Mouse (Mus musculus): ENCODE measurements around the gene Lmtk2.

Lmtk2 gene

GRCm38 (mm10) chr5:144165756-144166155 lies 65.5 kb downstream of the Lmtk2 start:
- TF ChIP-seq POU5F1 (IDR thresholded peaks at IDR 0.05; ENCODE audit: borderline replicate concordance, low read length) (no peak), CTCF (conservative IDR thresholded peaks at IDR 0.05; ENCODE audit: low read length) (no peak), NANOG (IDR thresholded peaks at IDR 0.05; ENCODE audit: borderline replicate concordance, low read length) (no peak)
- no peaks in the 10 kb centered on the region for H3K9me3 ChIP-seq (ENCODE audit: low read length)
- H3K36me3 ChIP-seq (ENCODE audit: insufficient read depth, low read length): peaks cover 83% of the 10 kb centered on the region
- no peaks in the 10 kb centered on the region for H3K27me3 ChIP-seq (ENCODE audit: insufficient read depth, low read length)
- no peak overlapping the region for H3K4me3 ChIP-seq (replicated peaks; ENCODE audit: low read length)
- H3K4me1 ChIP-seq (replicated peaks; ENCODE audit: low read depth, low read length): peaks cover 27% of the 10 kb centered on the region

DNA sequence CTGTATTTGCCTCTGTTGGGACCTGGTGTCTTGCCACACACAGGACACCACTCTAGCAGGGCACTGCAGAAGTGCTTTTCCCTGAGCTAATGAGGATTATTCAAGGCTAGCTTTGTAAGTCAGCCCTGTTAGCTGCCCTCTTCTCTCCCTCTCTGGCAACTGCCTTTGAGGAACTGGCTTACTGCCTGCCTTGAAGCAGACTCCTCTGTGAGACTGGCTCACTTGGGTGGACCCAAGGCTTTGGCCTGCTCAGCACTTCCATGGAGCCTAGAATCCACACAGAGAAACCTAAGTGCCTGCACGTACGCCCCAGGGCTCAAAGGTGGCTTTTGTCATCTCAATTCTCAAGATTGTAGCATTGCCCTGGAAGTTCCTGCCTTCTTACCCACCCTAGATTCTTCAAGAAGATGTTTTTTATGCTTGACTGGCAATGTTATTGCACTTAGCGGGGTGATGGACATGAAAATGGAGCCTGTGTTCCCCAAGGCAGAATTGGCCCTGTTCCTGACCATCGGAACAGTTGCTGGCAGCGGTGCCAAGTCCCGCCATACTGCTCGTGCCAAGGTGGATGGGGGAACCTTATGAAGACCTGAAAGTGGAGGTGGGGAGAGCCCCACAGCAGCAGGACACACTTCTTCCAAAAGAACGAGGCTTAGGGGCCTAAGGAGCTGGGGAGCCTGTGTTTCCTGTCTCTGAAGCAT lies 69.2 kb downstream of the Lmtk2 start:
- Histone ChIP-seq H3K36me3 (ENCODE audit: insufficient read depth, low read length) (peaks cover 86% of the 10 kb centered on the region), H3K4me3 (replicated peaks; ENCODE audit: low read length) (no peak overlapping the region), H3K27me3 (ENCODE audit: insufficient read depth, low read length) (no peaks in the 10 kb centered on the region), H3K4me1 (replicated peaks; ENCODE audit: low read depth, low read length) (peaks cover 1% of the 10 kb centered on the region; the same call in 1 of the 2 replicates), H3K9me3 (ENCODE audit: low read length) (no peaks in the 10 kb centered on the region)
- TF ChIP-seq CTCF (conservative IDR thresholded peaks at IDR 0.05; ENCODE audit: low read length) (no peak), POU5F1 (IDR thresholded peaks at IDR 0.05; ENCODE audit: borderline replicate concordance, low read length) (no peak), NANOG (IDR thresholded peaks at IDR 0.05; ENCODE audit: borderline replicate concordance, low read length) (no peak)

GRCm38 (mm10) chr5:144173648-144174047 lies 73.4 kb downstream of the Lmtk2 start:
- TF ChIP-seq POU5F1 (IDR thresholded peaks at IDR 0.05; ENCODE audit: borderline replicate concordance, low read length) (no peak), CTCF (conservative IDR thresholded peaks at IDR 0.05; ENCODE audit: low read length) (no peak), NANOG (IDR thresholded peaks at IDR 0.05; ENCODE audit: borderline replicate concordance, low read length) (no peak)
- no peaks in the 10 kb centered on the region for H3K27me3 ChIP-seq (ENCODE audit: insufficient read depth, low read length)
- no peaks in the 10 kb centered on the region for H3K9me3 ChIP-seq (ENCODE audit: low read length)
- H3K4me1 ChIP-seq (replicated peaks; ENCODE audit: low read depth, low read length): peaks cover 12% of the 10 kb centered on the region
- H3K36me3 ChIP-seq (ENCODE audit: insufficient read depth, low read length): peaks cover 96% of the 10 kb centered on the region
- H3K4me3 ChIP-seq (replicated peaks; ENCODE audit: low read length): no peak overlapping the region

- Histone ChIP-seq H3K36me3 (ENCODE audit: insufficient read depth, low read length) (peaks cover 84% of the 10 kb centered on the region), H3K4me1 (replicated peaks; ENCODE audit: low read depth, low read length) (peaks cover 53% of the 10 kb centered on the region), H3K4me3 (replicated peaks; ENCODE audit: low read length) (no peak overlapping the region), H3K9me3 (ENCODE audit: low read length) (no peaks in the 10 kb centered on the region), H3K27me3 (ENCODE audit: insufficient read depth, low read length) (no peaks in the 10 kb centered on the region)
- no peak for TF ChIP-seq NANOG (IDR thresholded peaks at IDR 0.05; ENCODE audit: borderline replicate concordance, low read length)
- no peak for TF ChIP-seq CTCF (conservative IDR thresholded peaks at IDR 0.05; ENCODE audit: low read length)
- TF ChIP-seq POU5F1 (IDR thresholded peaks at IDR 0.05; ENCODE audit: borderline replicate concordance, low read length): no peak
Observed at GRCm38 (mm10) chr5:144178216-144178615, 78.0 kb downstream of the Lmtk2 start.

GRCm38 (mm10) chr5:144181249-144181648 lies 81.0 kb downstream of the Lmtk2 start:
- H3K36me3 ChIP-seq (ENCODE audit: insufficient read depth, low read length): peaks cover 80% of the 10 kb centered on the region
- TF ChIP-seq NANOG (IDR thresholded peaks at IDR 0.05; ENCODE audit: borderline replicate concordance, low read length) (no peak), CTCF (conservative IDR thresholded peaks at IDR 0.05; ENCODE audit: low read length) (no peak), POU5F1 (IDR thresholded peaks at IDR 0.05; ENCODE audit: borderline replicate concordance, low read length) (no peak)
- H3K4me3 ChIP-seq (replicated peaks; ENCODE audit: low read length): no peak overlapping the region
- no peaks in the 10 kb centered on the region for H3K9me3 ChIP-seq (ENCODE audit: low read length)
- H3K4me1 ChIP-seq (replicated peaks; ENCODE audit: low read depth, low read length): peaks cover 82% of the 10 kb centered on the region
- H3K27me3 ChIP-seq (ENCODE audit: insufficient read depth, low read length): no peaks in the 10 kb centered on the region

- TF ChIP-seq CTCF (conservative IDR thresholded peaks at IDR 0.05; ENCODE audit: low read length) (no peak), NANOG (IDR thresholded peaks at IDR 0.05; ENCODE audit: borderline replicate concordance, low read length) (no peak), POU5F1 (IDR thresholded peaks at IDR 0.05; ENCODE audit: borderline replicate concordance, low read length) (no peak)
- Histone ChIP-seq H3K9me3 (ENCODE audit: low read length) (no peaks in the 10 kb centered on the region), H3K27me3 (ENCODE audit: insufficient read depth, low read length) (no peaks in the 10 kb centered on the region), H3K4me1 (replicated peaks; ENCODE audit: low read depth, low read length) (peaks cover 83% of the 10 kb centered on the region), H3K36me3 (ENCODE audit: insufficient read depth, low read length) (peaks cover 78% of the 10 kb centered on the region), H3K4me3 (replicated peaks; ENCODE audit: low read length) (peak overlapping the region; percentile 57)
Observed at GRCm38 (mm10) chr5:144182542-144183247, 82.5 kb downstream of the Lmtk2 start.

GRCm38 (mm10) chr5:144183248-144183559 lies 83.0 kb downstream of the Lmtk2 start:
- Histone ChIP-seq H3K4me1 (replicated peaks; ENCODE audit: low read depth, low read length) (peaks cover 80% of the 10 kb centered on the region), H3K36me3 (ENCODE audit: insufficient read depth, low read length) (peaks cover 76% of the 10 kb centered on the region), H3K4me3 (replicated peaks; ENCODE audit: low read length) (peak overlapping the region; percentile 57), H3K9me3 (ENCODE audit: low read length) (no peaks in the 10 kb centered on the region), H3K27me3 (ENCODE audit: insufficient read depth, low read length) (no peaks in the 10 kb centered on the region)
- TF ChIP-seq POU5F1 (IDR thresholded peaks at IDR 0.05; ENCODE audit: borderline replicate concordance, low read length) (no peak), NANOG (IDR thresholded peaks at IDR 0.05; ENCODE audit: borderline replicate concordance, low read length) (no peak), CTCF (conservative IDR thresholded peaks at IDR 0.05; ENCODE audit: low read length) (no peak)

DNA sequence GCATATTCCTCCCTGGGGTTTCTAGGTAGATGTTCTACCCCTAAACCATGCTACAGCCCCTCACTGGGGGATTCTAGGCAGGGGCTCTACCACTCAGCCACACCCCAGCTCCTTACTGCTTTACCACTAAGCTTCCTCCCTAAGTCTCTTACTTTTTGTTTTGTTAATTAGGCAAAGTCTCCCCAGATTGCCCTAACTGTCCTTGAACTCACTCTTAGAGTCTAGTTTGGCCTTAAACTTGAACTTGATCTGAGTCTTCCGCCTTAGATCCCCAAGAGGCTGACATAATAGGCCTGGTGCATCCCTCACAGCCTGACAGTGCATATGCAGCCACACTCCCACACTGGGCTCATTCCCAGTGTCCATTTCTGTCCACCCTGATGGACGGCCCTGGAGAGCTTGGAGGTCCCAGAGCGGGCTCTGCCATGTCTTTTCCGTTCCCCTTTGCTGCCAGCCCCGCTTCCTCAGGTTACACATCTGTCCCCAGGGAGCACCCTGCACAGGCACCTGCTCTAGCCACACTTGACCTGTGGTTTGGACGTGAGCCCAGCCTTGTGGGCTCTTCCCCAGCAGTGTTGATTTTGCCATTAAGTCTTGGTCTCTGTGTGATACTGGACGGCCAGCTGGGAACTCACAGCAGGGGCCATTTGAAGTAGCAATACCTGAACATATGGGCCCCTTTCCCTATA lies 83.6 kb downstream of the Lmtk2 start:
- H3K9me3 ChIP-seq (ENCODE audit: low read length): no peaks in the 10 kb centered on the region
- no peaks in the 10 kb centered on the region for H3K27me3 ChIP-seq (ENCODE audit: insufficient read depth, low read length)
- no peak for TF ChIP-seq CTCF (conservative IDR thresholded peaks at IDR 0.05; ENCODE audit: low read length)
- TF ChIP-seq POU5F1 (IDR thresholded peaks at IDR 0.05; ENCODE audit: borderline replicate concordance, low read length): no peak
- peak; percentile 57; the same call in 1 of the 2 replicates for TF ChIP-seq NANOG (IDR thresholded peaks at IDR 0.05; ENCODE audit: borderline replicate concordance, low read length)
- H3K4me1 ChIP-seq (replicated peaks; ENCODE audit: low read depth, low read length): peaks cover 80% of the 10 kb centered on the region
- peaks cover 76% of the 10 kb centered on the region for H3K36me3 ChIP-seq (ENCODE audit: insufficient read depth, low read length)
- peak overlapping the region; percentile 41 for H3K4me3 ChIP-seq (replicated peaks; ENCODE audit: low read length)
